In the genomic region with DNA sequence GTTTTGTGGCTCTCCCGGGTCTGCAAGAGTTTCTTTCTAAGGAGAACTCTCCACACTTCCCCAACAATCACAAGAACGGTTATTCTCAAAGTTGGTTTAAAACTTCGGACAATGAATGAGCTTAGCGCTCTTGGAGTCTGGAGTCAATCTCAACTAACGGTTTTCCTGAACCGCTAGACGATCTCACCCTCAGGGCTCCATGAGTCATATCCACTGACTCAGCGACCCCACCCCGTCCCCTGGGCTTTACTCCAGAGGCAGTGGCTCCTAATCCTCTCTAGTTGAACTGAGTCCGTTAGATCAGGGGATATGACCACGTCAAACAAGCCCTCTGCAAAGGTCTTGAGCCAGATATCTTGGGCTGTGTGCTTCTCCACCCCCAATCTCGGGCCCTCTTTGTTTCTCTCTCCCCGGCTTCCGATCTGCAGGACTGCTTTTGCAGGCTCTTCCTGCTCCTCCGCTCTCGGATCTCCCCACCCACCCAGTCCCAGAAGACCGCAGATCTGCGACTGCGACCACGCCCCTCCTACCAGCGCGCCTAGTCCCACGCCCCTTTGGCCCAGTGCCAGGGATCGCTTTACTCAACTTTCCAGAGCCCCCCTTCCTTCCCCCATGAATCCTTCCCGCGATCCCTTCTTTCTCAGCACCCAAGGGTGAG, we compare ENCODE assay signal across 8 mouse cellular contexts. TPM values are rescaled to one million over a fixed set of nuclear protein-coding genes. Genes with fewer than 3 reads are reported as not detected.
DNase-seq lines count a peak whose midpoint lies in the region; ATAC-seq lines count a peak whose summit lies in the region.

Vim (plus strand) TSS at position 520 of the 658 bp plus-strand sequence.

- peak within 1 kb of the TSS; percentile 57 for H3K4me3 ChIP-seq in hindbrain, embryonic 15.5 days
- H3K4me3 ChIP-seq in megakaryocyte, embryonic 14.5 days (replicated peaks), result peak within 1 kb of the TSS; percentile 95

- DNase-seq in cerebellum, postnatal 25 days, result peak; percentile 38 to 71
- peak; percentile 92 for DNase-seq in gastrocnemius, adult 18-20 months (ENCODE audit: low spot score)
- peak in 1 of 2 experiments; percentile 14 for DNase-seq in left cerebral cortex, adult 8-10 months (ENCODE audit: low spot score in 2 of 2)
- DNase-seq in right cerebral cortex, postnatal 4 days, result peak; percentile 87
- DNase-seq in c-Kit-positive CD71-positive TER-119-positive erythroid progenitor cells, embryonic 14.5 days (ENCODE audit: low spot score), result no peak

- H3K4me2 ChIP-seq in hindbrain, embryonic 15.5 days, result peak within 1 kb of the TSS; percentile 85

- 0% methylated on average over 26 of the region's 26 CpGs for WGBS in hindbrain, embryonic 15.5 days

- H3K9ac ChIP-seq in hindbrain, embryonic 15.5 days, result peak within 1 kb of the TSS; percentile 61

- H3K27ac ChIP-seq in hindbrain, embryonic 15.5 days (replicated peaks), result peak within 1 kb of the TSS; percentile 90

- ATAC-seq in activated CD4-positive, CD25-positive, alpha-beta regulatory T cell, adult 4 months, result peak; percentile 62
- peak; percentile 90 for ATAC-seq in hindbrain, embryonic 15.5 days (ENCODE audit: low FRiP score, low read depth)

- no peaks in the 10 kb centered on the region for H3K27me3 ChIP-seq in hindbrain, embryonic 15.5 days
- H3K27me3 ChIP-seq in megakaryocyte, embryonic 14.5 days (replicated peaks), result peaks cover 69% of the 10 kb centered on the region

- H3K9me3 ChIP-seq in hindbrain, embryonic 15.5 days, result no peaks in the 10 kb centered on the region
- no peaks in the 10 kb centered on the region for H3K9me3 ChIP-seq in megakaryocyte, embryonic 14.5 days

- H3K4me1 ChIP-seq in hindbrain, embryonic 15.5 days (replicated peaks), result peaks cover 39% of the 10 kb centered on the region
- H3K4me1 ChIP-seq in megakaryocyte, embryonic 14.5 days, result peaks cover 48% of the 10 kb centered on the region

- H3K36me3 ChIP-seq in hindbrain, embryonic 15.5 days, result 0 out of 2 replicates have a peak, but pooled peaks cover 2% of the 10 kb centered on the region
- H3K36me3 ChIP-seq in megakaryocyte, embryonic 14.5 days (replicated peaks; ENCODE audit: low read length), result peaks cover 8% of the 10 kb centered on the region

RNA-seq across cellular contexts. Expression of gene Vim, which starts in this region (rescaled TPM):
- polyA plus RNA-seq in activated CD4-positive, CD25-positive, alpha-beta regulatory T cell, adult 4 months (2017; shearing (Covaris generic)), result 100 to 1,000 TPM; 703 to 754 TPM
- 100 to 1,000 TPM; 101 to 171 TPM for total RNA-seq in gastrocnemius, adult 18-20 months (2021)
- polyA plus RNA-seq in hindbrain, embryonic 15.5 days (2015; fragmentation: Nextera tagmentation; extraction: Ambion mirVana), result 469 and 517 TPM in 2 replicates
- total RNA-seq in left cerebral cortex, adult 8-10 months (2022), result 10 to 100 TPM; 49.1 to 94.5 (median 69.2) TPM
- 168 and 727 TPM in 2 replicates for polyA plus RNA-seq in megakaryocyte, embryonic 14.5 days (2012; ENCODE audit: insufficient read depth, low replicate concordance)
